Mouse (Mus musculus) intestine, embryonic 15.5 days (tissue): ENCODE measurements around the gene Serinc5. TPM values are rescaled to one million over a fixed set of nuclear protein-coding genes. Genes with fewer than 3 reads are reported as not detected.
"Not testable (repeated sequence)": the region's sequence is repeated elsewhere in the genome, so short reads cannot be mapped to it uniquely, and the experiment has no call there.

Experiments
- ATAC-seq: fragments of 200-750 bp; cut with Nextera tagmentation; 2 replicates; pipeline ENCODE4 v1.8.0; 2017; ENCODE audit warnings: moderate TSS enrichment, moderate library complexity
- H3K27ac ChIP-seq: fragments of 300-500 bp; sonication (generic); 2 replicates; pipeline ENCODE4 v1.5.1; 2015; ENCODE audit warnings: mild to moderate bottlenecking, inconsistent platforms
- H3K27me3 ChIP-seq: fragments of 300-500 bp; sonication (generic); replicated peaks from 2 replicates; pipeline ENCODE4 v1.6.1; 2015; ENCODE audit warnings: inconsistent platforms
- H3K36me3 ChIP-seq: fragments of 300-500 bp; sonication (generic); 2 replicates; pipeline ENCODE4 v1.6.1; 2015; ENCODE audit warnings: inconsistent platforms
- H3K4me1 ChIP-seq: fragments of 300-500 bp; sonication (generic); replicated peaks from 2 replicates; pipeline ENCODE4 v1.6.1; 2015; ENCODE audit warnings: inconsistent platforms
- H3K4me2 ChIP-seq: fragments of 300-500 bp; sonication (generic); replicated peaks from 2 replicates; pipeline ENCODE4 v1.6.1; 2015; ENCODE audit warnings: mild to moderate bottlenecking, inconsistent platforms
- H3K4me3 ChIP-seq: fragments of 300-500 bp; sonication (generic); replicated peaks from 2 replicates; pipeline ENCODE4 v1.5.1; 2015; ENCODE audit warnings: inconsistent platforms
- H3K9ac ChIP-seq: fragments of 300-500 bp; sonication (generic); 2 replicates; pipeline ENCODE4 v1.6.1; 2015; ENCODE audit warnings: inconsistent platforms
- H3K9me3 ChIP-seq: fragments of 300-500 bp; sonication (generic); 2 replicates; pipeline ENCODE4 v1.6.1; 2016; ENCODE audit warnings: inconsistent platforms
- WGBS: fragments of 180-500 bp; shearing (Covaris S2); methylation state at CpG from one replicate; pipeline ENCODE4 v1.1.7; 2015; 5-methylcytosine and 5-hydroxymethylcytosine counted together
- polyA plus RNA-seq: library from polyadenylated mRNA; unstranded; fragments of >200 nt; fragmentation: Nextera tagmentation; extraction: Ambion mirVana; gene quantifications from 2 replicates; pipeline ENCODE4 v1.2.1, GENCODE M21; 2015

Serinc5 gene
- polyA plus RNA-seq, 1 experiment from 2014 or later: 21.4 TPM

DNA sequence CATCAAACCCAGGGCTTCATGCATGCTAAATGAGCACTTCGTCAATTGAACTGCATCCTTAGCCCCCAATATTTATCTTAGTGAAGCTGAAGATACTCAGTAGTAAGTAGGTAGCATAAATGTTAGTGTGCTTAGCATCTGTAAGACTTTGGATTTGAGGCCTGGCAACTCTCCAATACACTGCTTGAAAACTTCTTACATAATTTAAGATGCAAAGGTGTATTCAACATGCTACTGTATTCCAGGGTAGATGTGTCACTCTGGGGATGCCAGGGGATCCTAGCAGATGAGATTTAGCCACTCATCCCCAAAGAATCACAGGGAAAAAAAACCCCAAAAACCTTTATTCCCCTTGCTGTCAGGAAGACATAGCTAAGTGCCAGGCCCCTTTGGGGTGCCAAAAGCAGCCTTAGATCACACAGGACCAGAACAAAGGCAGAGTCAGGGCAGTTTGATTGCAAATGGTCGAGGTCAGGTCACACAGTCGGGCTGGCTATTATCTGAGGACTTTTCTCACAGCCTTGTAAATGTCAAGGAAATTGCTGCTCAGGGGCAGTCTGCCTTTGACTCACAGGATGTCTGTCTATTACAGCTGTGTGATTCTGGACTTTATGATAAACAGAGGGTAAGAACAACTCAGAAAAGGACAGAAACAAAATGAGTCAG, 17.0 kb upstream of the Serinc5 start:
- Histone ChIP-seq H3K4me2 (no peak overlapping the region), H3K36me3 (no peaks in the 10 kb centered on the region), H3K27me3 (no peaks in the 10 kb centered on the region), H3K27ac (peak overlapping the region; percentile 85), H3K9ac (no peak overlapping the region), H3K4me3 (no peak overlapping the region), H3K4me1 (peaks cover 21% of the 10 kb centered on the region), H3K9me3 (no peaks in the 10 kb centered on the region)
- ATAC-seq: no peak; the same call in 1 of the 2 replicates
- WGBS: 10% methylated on average over 3 of the region's 3 CpGs

DNA sequence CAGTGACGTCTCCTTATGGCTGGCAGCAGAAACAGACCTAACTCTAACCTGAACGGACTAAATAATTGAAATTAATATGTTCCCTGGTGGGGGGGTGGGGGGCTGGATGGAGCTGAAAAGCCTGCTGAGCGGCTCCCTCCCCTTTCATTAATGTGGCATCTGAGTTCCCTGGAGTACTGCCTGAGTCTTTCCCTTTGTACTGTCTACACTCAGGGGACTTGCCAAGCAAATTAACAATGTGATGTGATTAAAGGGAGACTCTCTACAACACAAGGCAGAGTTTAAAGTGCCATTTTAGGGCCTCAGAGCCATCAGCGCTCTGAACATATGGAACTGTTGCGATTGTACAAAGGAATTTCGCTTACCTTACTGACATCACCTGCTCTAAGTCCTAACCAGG, 16.4 kb upstream of the Serinc5 start:
- no peak for ATAC-seq
- WGBS: 44% methylated on average over 6 of the region's 6 CpGs
- H3K27me3 ChIP-seq: no peaks in the 10 kb centered on the region
- peak overlapping the region; percentile 85 for H3K27ac ChIP-seq
- H3K9ac ChIP-seq: no peak overlapping the region
- H3K9me3 ChIP-seq: no peaks in the 10 kb centered on the region
- peaks cover 21% of the 10 kb centered on the region for H3K4me1 ChIP-seq
- no peak overlapping the region for H3K4me2 ChIP-seq
- no peaks in the 10 kb centered on the region for H3K36me3 ChIP-seq
- H3K4me3 ChIP-seq: no peak overlapping the region

- Histone ChIP-seq H3K36me3 (no peaks in the 10 kb centered on the region), H3K4me2 (no peak overlapping the region), H3K9me3 (no peaks in the 10 kb centered on the region), H3K9ac (no peak overlapping the region), H3K4me3 (no peak overlapping the region), H3K27ac (no peak overlapping the region), H3K4me1 (peaks cover 21% of the 10 kb centered on the region), H3K27me3 (no peaks in the 10 kb centered on the region)
- no peak for ATAC-seq
- 75% methylated on average over 3 of the region's 3 CpGs for WGBS
These were observed 16.0 kb upstream of the Serinc5 start for GRCm38 (mm10) chr13:92594907-92595306.

DNA sequence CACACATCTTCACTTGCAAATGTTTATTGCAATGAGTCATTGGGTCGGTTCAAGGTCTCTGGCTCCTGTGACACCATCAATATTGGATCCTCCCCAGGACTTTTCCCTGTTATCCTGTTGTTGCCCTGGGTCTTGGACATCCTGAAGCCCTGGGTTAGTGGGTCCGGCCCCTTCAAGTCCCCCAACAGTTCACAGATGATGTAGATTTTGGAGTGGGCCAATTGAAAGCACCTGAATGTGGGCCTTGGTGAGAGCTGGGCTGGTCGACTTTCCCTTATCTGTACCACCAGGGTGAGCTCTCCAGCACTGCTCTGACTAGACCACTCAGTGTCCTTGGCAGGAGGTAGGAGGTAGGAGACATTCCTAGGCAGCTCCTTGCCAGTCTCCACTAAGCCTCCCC, 15.5 kb upstream of the Serinc5 start:
- WGBS: 60% methylated on average over 3 of the region's 3 CpGs
- Histone ChIP-seq H3K4me2 (no peak overlapping the region), H3K4me3 (no peak overlapping the region), H3K9ac (no peak overlapping the region), H3K9me3 (no peaks in the 10 kb centered on the region), H3K36me3 (no peaks in the 10 kb centered on the region), H3K27me3 (no peaks in the 10 kb centered on the region), H3K4me1 (peaks cover 21% of the 10 kb centered on the region), H3K27ac (no peak overlapping the region)
- ATAC-seq: 0 out of 2 replicates have a peak, but pooled peaks have one; percentile 43

- H3K9ac ChIP-seq, H3K4me2 ChIP-seq, ATAC-seq, H3K4me1 ChIP-seq, H3K27ac ChIP-seq, H3K27me3 ChIP-seq, H3K36me3 ChIP-seq, H3K4me3 ChIP-seq, H3K9me3 ChIP-seq: not testable (repeated sequence)
- WGBS: 88% methylated on average over 4 of the region's 4 CpGs
These were observed 5.6 kb upstream of the Serinc5 start for GRCm38 (mm10) chr13:92605306-92605705.

DNA sequence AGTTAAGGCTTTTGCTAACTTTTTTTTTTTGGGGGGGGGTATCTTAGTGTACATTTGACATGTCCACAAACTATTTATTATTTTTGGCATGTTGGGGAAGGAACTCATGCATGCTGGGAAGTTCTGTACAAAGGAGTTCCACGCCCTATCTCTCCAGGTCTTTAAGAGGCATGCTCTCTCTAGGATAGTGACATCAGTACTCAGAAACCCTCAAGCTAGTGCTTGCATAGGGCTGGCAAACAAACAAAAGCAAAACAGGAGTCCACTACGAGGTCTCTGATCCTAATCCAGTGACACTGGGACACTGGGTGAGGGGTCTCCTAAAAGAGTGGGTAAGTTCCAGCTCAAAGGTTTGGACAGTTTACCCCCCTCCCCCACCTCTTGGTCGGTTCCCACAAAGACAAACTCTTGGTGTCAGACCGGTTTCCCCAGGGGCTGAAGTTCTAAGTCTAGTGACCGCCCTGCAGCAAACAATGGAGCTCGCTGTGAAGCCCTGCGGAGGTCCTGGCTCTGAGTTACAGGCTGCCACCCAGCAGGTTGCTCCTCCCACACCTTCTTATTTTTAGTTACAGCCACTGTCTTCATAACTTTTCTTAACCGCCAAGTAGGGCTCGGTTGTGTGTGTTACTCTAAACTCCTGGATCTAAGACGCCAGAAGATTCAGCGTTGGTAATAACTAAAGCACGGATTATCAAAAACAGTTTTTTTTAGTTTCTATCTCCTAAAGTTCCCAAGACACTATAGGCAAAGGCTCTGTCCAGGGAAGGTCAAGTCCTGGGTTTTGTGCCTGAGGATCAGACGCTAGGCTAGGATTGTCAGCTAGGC, 1.2 kb upstream of the Serinc5 start:
- H3K4me2 ChIP-seq: peak overlapping the region; percentile 79
- peak overlapping the region; percentile 87 for H3K4me3 ChIP-seq
- 11% methylated on average over 13 of the region's 13 CpGs for WGBS
- H3K4me1 ChIP-seq: peaks cover 12% of the 10 kb centered on the region
- H3K27ac ChIP-seq: peak overlapping the region; percentile 96
- peak; percentile 58 for ATAC-seq
- no peaks in the 10 kb centered on the region for H3K36me3 ChIP-seq
- no peaks in the 10 kb centered on the region for H3K9me3 ChIP-seq
- peak overlapping the region; percentile 81 for H3K9ac ChIP-seq
- no peaks in the 10 kb centered on the region for H3K27me3 ChIP-seq

DNA sequence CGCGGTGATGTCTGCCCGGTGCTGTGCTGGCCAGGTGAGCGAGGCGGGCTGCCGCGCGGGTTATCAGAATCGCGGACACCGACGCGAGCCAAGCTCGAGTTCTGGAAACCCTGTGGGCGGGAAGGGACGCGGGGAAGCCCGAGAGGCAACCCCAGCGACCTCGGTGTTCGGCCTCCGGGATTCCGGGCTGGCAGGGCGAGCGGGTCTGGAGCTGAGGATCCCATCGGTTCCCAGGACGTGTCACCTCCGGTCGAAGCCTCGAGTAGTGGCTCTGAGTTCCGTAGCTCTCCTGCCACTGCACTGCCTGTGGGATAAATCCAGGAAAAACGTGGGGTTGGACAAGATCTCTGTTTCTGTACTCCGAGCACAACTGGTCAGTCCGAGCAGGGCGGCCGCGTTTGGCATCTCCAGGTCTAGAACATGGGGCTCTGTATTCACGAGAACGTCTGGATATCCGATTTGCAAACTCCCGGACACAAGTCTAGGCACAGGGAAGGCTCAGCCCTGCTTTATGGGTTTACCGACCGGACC, 428 bp downstream of the Serinc5 start:
- Histone ChIP-seq H3K36me3 (no peaks in the 10 kb centered on the region), H3K9ac (peak overlapping the region; percentile 87), H3K4me3 (peak overlapping the region; percentile 87), H3K9me3 (no peaks in the 10 kb centered on the region), H3K4me1 (peaks cover 12% of the 10 kb centered on the region), H3K4me2 (peak overlapping the region; percentile 79), H3K27me3 (no peaks in the 10 kb centered on the region), H3K27ac (peak overlapping the region; percentile 91)
- ATAC-seq: peak; percentile 44
- WGBS: under 1% methylated on average over 43 of the region's 43 CpGs

GRCm38 (mm10) chr13:92611917-92612316, 1.0 kb downstream of the Serinc5 start:
- peaks cover 12% of the 10 kb centered on the region for H3K4me1 ChIP-seq
- peak overlapping the region; percentile 79 for H3K4me2 ChIP-seq
- ATAC-seq: no peak
- WGBS: 6% methylated on average over 7 of the region's 7 CpGs
- H3K36me3 ChIP-seq: no peaks in the 10 kb centered on the region
- no peaks in the 10 kb centered on the region for H3K27me3 ChIP-seq
- no peaks in the 10 kb centered on the region for H3K9me3 ChIP-seq
- H3K4me3 ChIP-seq: peak overlapping the region; percentile 87
- H3K9ac ChIP-seq: peak overlapping the region; percentile 87
- H3K27ac ChIP-seq: no peak overlapping the region

DNA sequence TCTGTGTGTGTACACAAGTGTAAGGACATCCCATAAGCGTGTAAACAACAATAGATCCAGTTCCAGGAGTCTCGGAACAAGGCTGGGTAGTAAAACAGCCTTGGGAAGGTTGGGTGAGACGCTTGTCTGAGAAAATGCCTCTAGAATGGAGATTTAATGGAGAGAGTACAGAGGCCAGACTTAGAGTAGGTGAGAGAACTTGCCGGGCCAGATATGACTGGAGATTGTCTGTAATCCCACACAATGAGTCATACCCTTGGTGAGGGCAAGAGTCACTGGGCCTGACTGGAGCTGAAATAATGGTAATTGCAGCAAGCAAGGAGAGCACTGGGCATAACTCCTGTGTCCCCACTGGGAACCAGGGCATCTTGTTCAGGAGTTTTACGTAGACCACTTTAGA, 2.2 kb downstream of the Serinc5 start:
- Histone ChIP-seq H3K4me2 (peak overlapping the region; percentile 79), H3K9me3 (no peaks in the 10 kb centered on the region), H3K27ac (peak overlapping the region; percentile 66), H3K27me3 (no peaks in the 10 kb centered on the region), H3K36me3 (no peaks in the 10 kb centered on the region), H3K4me1 (peaks cover 12% of the 10 kb centered on the region), H3K9ac (0 out of 2 replicates have a peak overlapping the region, but pooled peaks have one; percentile 10), H3K4me3 (no peak overlapping the region; the same call in 1 of the 2 replicates)
- peak; percentile 63 for ATAC-seq
- 52% methylated on average over 5 of the region's 5 CpGs for WGBS

DNA sequence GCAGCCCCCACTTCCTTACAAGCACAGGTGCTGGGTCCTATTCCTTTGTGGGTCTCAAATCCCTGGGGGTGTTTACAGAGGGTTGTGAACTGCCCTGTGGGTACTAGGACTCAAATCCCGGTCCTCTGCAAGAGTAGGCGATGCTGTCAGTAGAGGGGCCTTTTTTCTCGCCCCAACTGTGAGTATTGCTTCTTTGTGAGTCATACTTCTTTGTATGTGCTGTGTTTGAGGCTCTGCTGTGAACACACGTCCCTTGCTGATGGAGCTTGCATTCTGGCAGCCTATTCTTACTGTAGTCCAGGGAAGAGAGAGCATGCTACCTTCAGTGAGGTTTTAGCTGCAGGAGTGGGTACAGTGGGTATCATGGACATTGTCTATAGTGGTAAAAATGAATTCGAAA, 4.3 kb downstream of the Serinc5 start:
- ATAC-seq: no peak
- no peaks in the 10 kb centered on the region for H3K9me3 ChIP-seq
- H3K4me3 ChIP-seq: no peak overlapping the region
- H3K27ac ChIP-seq: no peak overlapping the region
- no peak overlapping the region for H3K9ac ChIP-seq
- WGBS: 82% methylated on average over 5 of the region's 5 CpGs
- no peak overlapping the region for H3K4me2 ChIP-seq
- no peaks in the 10 kb centered on the region for H3K36me3 ChIP-seq
- H3K27me3 ChIP-seq: no peaks in the 10 kb centered on the region
- H3K4me1 ChIP-seq: peaks cover 8% of the 10 kb centered on the region

- Histone ChIP-seq H3K4me2 (no peak overlapping the region), H3K27ac (no peak overlapping the region), H3K4me1 (peaks cover 8% of the 10 kb centered on the region), H3K4me3 (no peak overlapping the region), H3K27me3 (no peaks in the 10 kb centered on the region), H3K9me3 (no peaks in the 10 kb centered on the region), H3K9ac (no peak overlapping the region), H3K36me3 (no peaks in the 10 kb centered on the region)
- ATAC-seq: no peak
- WGBS: 91% methylated on average over 8 of the region's 8 CpGs
These were observed 5.6 kb downstream of the Serinc5 start for GRCm38 (mm10) chr13:92616459-92616858.

GRCm38 (mm10) chr13:92626196-92626595, 15.3 kb downstream of the Serinc5 start:
- WGBS: 88% methylated on average over 1 of the region's 1 CpGs
- Histone ChIP-seq H3K4me2 (no peak overlapping the region), H3K27me3 (no peaks in the 10 kb centered on the region), H3K9ac (no peak overlapping the region), H3K9me3 (no peaks in the 10 kb centered on the region), H3K4me1 (0 out of 2 replicates have a peak, but pooled peaks cover 2% of the 10 kb centered on the region), H3K4me3 (no peak overlapping the region), H3K27ac (no peak overlapping the region), H3K36me3 (0 out of 2 replicates have a peak, but pooled peaks cover 5% of the 10 kb centered on the region)
- no peak for ATAC-seq
